Mouse (Mus musculus) heart, postnatal 14 days (tissue): ENCODE results near the gene Adam1a. TPM values are rescaled to one million over a fixed set of nuclear protein-coding genes. Genes with fewer than 3 reads are reported as not detected.

ENCODE experiments used
- DNase-seq, 2 experiments: peaks; one replicate each; pipeline ENCODE4 v3.0.0; 2021 to 2022
- intact Hi-C: fragments of 180-260 bp; cut with DNase I; formaldehyde crosslinking; loops from one replicate; pipeline ENCODE4 v1.15.1; 2025
- long read RNA-seq, 2 experiments: library from polyadenylated mRNA; stranded (forward); transcript quantifications; one replicate each; pipeline ENCODE4 v2.0.0; 2021
- total RNA-seq, 2 experiments: library from RNA; stranded (reverse); gene quantifications; 2 replicates each; pipeline ENCODE4 v1.2.3; 2021

Gene Adam1a
- total RNA-seq = 1 to 10 TPM; 3.4 to 3.5 TPM
- long read RNA-seq, experiment 1, partial matches to known transcripts = 0 of 1 reads
- long read RNA-seq, experiment 1, other reads (novel, unspliced or antisense) = 1 of 1 reads
- long read RNA-seq, experiment 2, partial matches to known transcripts = 0 of 3 reads
- long read RNA-seq, experiment 2, other reads (novel, unspliced or antisense) = 2 of 3 reads

- intact Hi-C loops = loop anchor here (2.0 kb wide), 1 partner anchor 58 kb away; no protein-coding TSS in a partner anchor
- DNase-seq = peak in 1 of 2 experiments; percentile 57
Measured at GRCm38 (mm10) chr5:121544910-121545792, at the start of gene Adam1a, which contains the start of gene Gm42878. Gene Adam1a, minus strand, starts transcription at chr5:121545482. Gene Gm42878, minus strand, starts transcription at chr5:121545482.

- intact Hi-C loops = no loop called here
- DNase-seq = no peak
Measured at GRCm38 (mm10) chr5:121594714-121595313, 49.5 kb upstream of the Adam1a start.

- intact Hi-C loops = no loop called here
- peak; percentile 90 to 91 for DNase-seq
Measured at GRCm38 (mm10) chr5:121593451-121594401, 48.4 kb upstream of the Adam1a start, which contains the start of gene Aldh2. Gene Aldh2, minus strand, starts transcription at chr5:121593824.

- intact Hi-C loops = no loop called here
- peak in 1 of 2 experiments; percentile 32 for DNase-seq
Measured at GRCm38 (mm10) chr5:121592816-121593407, 47.6 kb upstream of the Adam1a start.

GRCm38 (mm10) chr5:121592064-121592815 is 47.0 kb upstream of the Adam1a start:
- intact Hi-C loops = no loop called here
- DNase-seq = no peak

GRCm38 (mm10) chr5:121591417-121592063 is 46.3 kb upstream of the Adam1a start:
- peak; percentile 38 to 47 for DNase-seq
- intact Hi-C loops = no loop called here

- DNase-seq = no peak
- intact Hi-C loops = no loop called here
Measured at GRCm38 (mm10) chr5:121589928-121590327, 44.6 kb upstream of the Adam1a start.

- DNase-seq = peak; percentile 53 to 62
- intact Hi-C loops = no loop called here
Measured at GRCm38 (mm10) chr5:121586400-121587039, 41.2 kb upstream of the Adam1a start.

GRCm38 (mm10) chr5:121585699-121586098 is 40.4 kb upstream of the Adam1a start:
- intact Hi-C loops = no loop called here
- DNase-seq = no peak

GRCm38 (mm10) chr5:121585005-121585404 is 39.7 kb upstream of the Adam1a start:
- no peak for DNase-seq

GRCm38 (mm10) chr5:121583765-121584501 is 38.7 kb upstream of the Adam1a start:
- intact Hi-C loops = no loop called here
- DNase-seq = peak; percentile 94 to 97

More at GRCm38 (mm10) chr5:121585005-121585404, 39.7 kb upstream of the Adam1a start:
- intact Hi-C loops = no loop called here

- DNase-seq = no peak
- intact Hi-C loops = no loop called here
Measured at GRCm38 (mm10) chr5:121581945-121582344, 36.7 kb upstream of the Adam1a start.

GRCm38 (mm10) chr5:121576927-121577488 is 31.7 kb upstream of the Adam1a start:
- peak; percentile 40 to 53 for DNase-seq
- intact Hi-C loops = no loop called here

GRCm38 (mm10) chr5:121575867-121576266 is 30.6 kb upstream of the Adam1a start:
- intact Hi-C loops = no loop called here
- no peak for DNase-seq

- intact Hi-C loops = no loop called here
- no peak for DNase-seq
Measured at GRCm38 (mm10) chr5:121574145-121574544, 28.9 kb upstream of the Adam1a start.

GRCm38 (mm10) chr5:121570787-121571186 is 25.5 kb upstream of the Adam1a start:
- intact Hi-C loops = no loop called here
- DNase-seq = no peak
